Mouse (Mus musculus): ENCODE measurements around the gene Slc5a4a. TPM values are rescaled to one million over a fixed set of nuclear protein-coding genes. Genes with fewer than 3 reads are reported as not detected.

Gene Slc5a4a
- polyA plus RNA-seq, 1 experiment from 2014 or later, result not detected

GRCm38 (mm10) chr10:76155911-76156310, 8.7 kb downstream of the Slc5a4a start:
- no peaks in the 10 kb centered on the region for H3K4me1 ChIP-seq (ENCODE audit: control insufficient read depth, insufficient read depth, low read length)
- no peaks in the 10 kb centered on the region for H3K9me3 ChIP-seq (ENCODE audit: control insufficient read depth, low read length)
- 88% methylated on average over 7 of the region's 7 CpGs for WGBS
- ATAC-seq (ENCODE audit: insufficient read depth, low FRiP score, low TSS enrichment) (no peak), DNase-seq (ENCODE audit: low spot score) (no peak)
- H3K36me3 ChIP-seq (ENCODE audit: control insufficient read depth, insufficient read depth, low read length), result no peaks in the 10 kb centered on the region
- H3K27ac ChIP-seq (ENCODE audit: low read depth, low read length), result no peak overlapping the region
- H3K9ac ChIP-seq (ENCODE audit: low read length), result no peak overlapping the region
- H3K4me3 ChIP-seq (ENCODE audit: low read depth, low read length), result no peak overlapping the region
- no peak overlapping the region for H3K4me2 ChIP-seq (ENCODE audit: low read depth)
- no peaks in the 10 kb centered on the region for H3K27me3 ChIP-seq (ENCODE audit: control insufficient read depth, insufficient read depth, low read length)

- H3K36me3 ChIP-seq (ENCODE audit: control insufficient read depth, insufficient read depth, low read length), result no peaks in the 10 kb centered on the region
- no peak overlapping the region for H3K9ac ChIP-seq (ENCODE audit: low read length)
- H3K4me2 ChIP-seq (ENCODE audit: low read depth), result no peak overlapping the region
- no peaks in the 10 kb centered on the region for H3K27me3 ChIP-seq (ENCODE audit: control insufficient read depth, insufficient read depth, low read length)
- H3K4me1 ChIP-seq (ENCODE audit: control insufficient read depth, insufficient read depth, low read length), result no peaks in the 10 kb centered on the region
- H3K27ac ChIP-seq (ENCODE audit: low read depth, low read length), result no peak overlapping the region
- H3K9me3 ChIP-seq (ENCODE audit: control insufficient read depth, low read length), result no peaks in the 10 kb centered on the region
- ATAC-seq (ENCODE audit: insufficient read depth, low FRiP score, low TSS enrichment) (no peak), DNase-seq (ENCODE audit: low spot score) (no peak)
- H3K4me3 ChIP-seq (ENCODE audit: low read depth, low read length), result no peak overlapping the region
- 84% methylated on average over 5 of the region's 5 CpGs for WGBS
Observed at GRCm38 (mm10) chr10:76157528-76157927, 10.3 kb downstream of the Slc5a4a start.

- Histone ChIP-seq H3K9ac (ENCODE audit: low read length) (no peak overlapping the region), H3K4me2 (ENCODE audit: low read depth) (no peak overlapping the region), H3K9me3 (ENCODE audit: control insufficient read depth, low read length) (no peaks in the 10 kb centered on the region), H3K36me3 (ENCODE audit: control insufficient read depth, insufficient read depth, low read length) (no peaks in the 10 kb centered on the region), H3K4me3 (ENCODE audit: low read depth, low read length) (no peak overlapping the region), H3K27me3 (ENCODE audit: control insufficient read depth, insufficient read depth, low read length) (no peaks in the 10 kb centered on the region), H3K27ac (ENCODE audit: low read depth, low read length) (no peak overlapping the region), H3K4me1 (ENCODE audit: control insufficient read depth, insufficient read depth, low read length) (no peaks in the 10 kb centered on the region)
- ATAC-seq (ENCODE audit: insufficient read depth, low FRiP score, low TSS enrichment) (no peak), DNase-seq (ENCODE audit: low spot score) (no peak)
- 70% methylated on average over 1 of the region's 1 CpGs for WGBS
Observed at GRCm38 (mm10) chr10:76158009-76158408, 10.8 kb downstream of the Slc5a4a start.

GRCm38 (mm10) chr10:76174899-76175298, 27.6 kb downstream of the Slc5a4a start:
- no peak for DNase-seq (ENCODE audit: low spot score)
- no peak overlapping the region for H3K4me2 ChIP-seq (ENCODE audit: low read depth)
- H3K4me3 ChIP-seq (ENCODE audit: low read depth, low read length), result no peak overlapping the region
- WGBS, result 77% methylated on average over 2 of the region's 2 CpGs
- no peak overlapping the region for H3K27ac ChIP-seq (ENCODE audit: low read depth, low read length)
- no peaks in the 10 kb centered on the region for H3K36me3 ChIP-seq (ENCODE audit: control insufficient read depth, insufficient read depth, low read length)
- ATAC-seq (ENCODE audit: insufficient read depth, low FRiP score, low TSS enrichment), result no peak
- H3K27me3 ChIP-seq (ENCODE audit: control insufficient read depth, insufficient read depth, low read length), result no peaks in the 10 kb centered on the region
- no peaks in the 10 kb centered on the region for H3K4me1 ChIP-seq (ENCODE audit: control insufficient read depth, insufficient read depth, low read length)
- H3K9ac ChIP-seq (ENCODE audit: low read length), result no peak overlapping the region
- H3K9me3 ChIP-seq (ENCODE audit: control insufficient read depth, low read length), result no peaks in the 10 kb centered on the region

GRCm38 (mm10) chr10:76185216-76185615, 38.0 kb downstream of the Slc5a4a start:
- WGBS, result 82% methylated on average over 4 of the region's 4 CpGs

GRCm38 (mm10) chr10:76188010-76188409, 40.8 kb downstream of the Slc5a4a start:
- Histone ChIP-seq H3K9ac (ENCODE audit: low read length) (no peak overlapping the region), H3K27ac (ENCODE audit: low read depth, low read length) (no peak overlapping the region), H3K27me3 (ENCODE audit: control insufficient read depth, insufficient read depth, low read length) (no peaks in the 10 kb centered on the region), H3K4me3 (ENCODE audit: low read depth, low read length) (no peak overlapping the region), H3K4me2 (ENCODE audit: low read depth) (no peak overlapping the region), H3K36me3 (ENCODE audit: control insufficient read depth, insufficient read depth, low read length) (no peaks in the 10 kb centered on the region), H3K4me1 (ENCODE audit: control insufficient read depth, insufficient read depth, low read length) (no peaks in the 10 kb centered on the region), H3K9me3 (ENCODE audit: control insufficient read depth, low read length) (no peaks in the 10 kb centered on the region)
- DNase-seq (ENCODE audit: low spot score) (no peak), ATAC-seq (ENCODE audit: insufficient read depth, low FRiP score, low TSS enrichment) (no peak)
- 92% methylated on average over 1 of the region's 1 CpGs for WGBS

More at GRCm38 (mm10) chr10:76185216-76185615, 38.0 kb downstream of the Slc5a4a start:
- no peaks in the 10 kb centered on the region for H3K27me3 ChIP-seq (ENCODE audit: control insufficient read depth, insufficient read depth, low read length)
- ATAC-seq (ENCODE audit: insufficient read depth, low FRiP score, low TSS enrichment) (no peak), DNase-seq (ENCODE audit: low spot score) (no peak)
- H3K36me3 ChIP-seq (ENCODE audit: control insufficient read depth, insufficient read depth, low read length), result no peaks in the 10 kb centered on the region
- no peak overlapping the region for H3K4me3 ChIP-seq (ENCODE audit: low read depth, low read length)
- H3K9ac ChIP-seq (ENCODE audit: low read length), result no peak overlapping the region
- no peak overlapping the region for H3K4me2 ChIP-seq (ENCODE audit: low read depth)
- no peaks in the 10 kb centered on the region for H3K9me3 ChIP-seq (ENCODE audit: control insufficient read depth, low read length)
- H3K27ac ChIP-seq (ENCODE audit: low read depth, low read length), result no peak overlapping the region
- H3K4me1 ChIP-seq (ENCODE audit: control insufficient read depth, insufficient read depth, low read length), result no peaks in the 10 kb centered on the region

- H3K27me3 ChIP-seq (ENCODE audit: control insufficient read depth, insufficient read depth, low read length), result no peaks in the 10 kb centered on the region
- no peak overlapping the region for H3K9ac ChIP-seq (ENCODE audit: low read length)
- no peak for DNase-seq (ENCODE audit: low spot score)
- no peaks in the 10 kb centered on the region for H3K4me1 ChIP-seq (ENCODE audit: control insufficient read depth, insufficient read depth, low read length)
- no peaks in the 10 kb centered on the region for H3K36me3 ChIP-seq (ENCODE audit: control insufficient read depth, insufficient read depth, low read length)
- no peak overlapping the region for H3K4me2 ChIP-seq (ENCODE audit: low read depth)
- no peak overlapping the region for H3K27ac ChIP-seq (ENCODE audit: low read depth, low read length)
- H3K4me3 ChIP-seq (ENCODE audit: low read depth, low read length), result no peak overlapping the region
- 87% methylated on average over 3 of the region's 3 CpGs for WGBS
- ATAC-seq (ENCODE audit: insufficient read depth, low FRiP score, low TSS enrichment), result no peak
- H3K9me3 ChIP-seq (ENCODE audit: control insufficient read depth, low read length), result no peaks in the 10 kb centered on the region
Observed at GRCm38 (mm10) chr10:76201416-76201815, 54.2 kb downstream of the Slc5a4a start.

GRCm38 (mm10) chr10:76201978-76202377, 54.7 kb downstream of the Slc5a4a start:
- no peaks in the 10 kb centered on the region for H3K27me3 ChIP-seq (ENCODE audit: control insufficient read depth, insufficient read depth, low read length)
- H3K4me3 ChIP-seq (ENCODE audit: low read depth, low read length), result no peak overlapping the region
- H3K9ac ChIP-seq (ENCODE audit: low read length), result no peak overlapping the region
- H3K27ac ChIP-seq (ENCODE audit: low read depth, low read length), result no peak overlapping the region
- ATAC-seq (ENCODE audit: insufficient read depth, low FRiP score, low TSS enrichment) (no peak), DNase-seq (ENCODE audit: low spot score) (peak; percentile 62)
- no peaks in the 10 kb centered on the region for H3K4me1 ChIP-seq (ENCODE audit: control insufficient read depth, insufficient read depth, low read length)
- WGBS, result 16% methylated on average over 7 of the region's 7 CpGs
- no peaks in the 10 kb centered on the region for H3K36me3 ChIP-seq (ENCODE audit: control insufficient read depth, insufficient read depth, low read length)
- no peak overlapping the region for H3K4me2 ChIP-seq (ENCODE audit: low read depth)
- H3K9me3 ChIP-seq (ENCODE audit: control insufficient read depth, low read length), result no peaks in the 10 kb centered on the region

- H3K27me3 ChIP-seq (ENCODE audit: control insufficient read depth, insufficient read depth, low read length), result no peaks in the 10 kb centered on the region
- H3K36me3 ChIP-seq (ENCODE audit: control insufficient read depth, insufficient read depth, low read length), result no peaks in the 10 kb centered on the region
- ATAC-seq (ENCODE audit: insufficient read depth, low FRiP score, low TSS enrichment), result no peak
- peak; percentile 28 for DNase-seq (ENCODE audit: low spot score)
- H3K4me1 ChIP-seq (ENCODE audit: control insufficient read depth, insufficient read depth, low read length), result no peaks in the 10 kb centered on the region
- no peaks in the 10 kb centered on the region for H3K9me3 ChIP-seq (ENCODE audit: control insufficient read depth, low read length)
- H3K27ac ChIP-seq (ENCODE audit: low read depth, low read length), result no peak overlapping the region
- 0 out of 2 replicates have a peak overlapping the region, but pooled peaks have one; percentile 29 for H3K9ac ChIP-seq (ENCODE audit: low read length)
- WGBS, result 15% methylated on average over 16 of the region's 18 CpGs
- peak overlapping the region; percentile 30 for H3K4me3 ChIP-seq (ENCODE audit: low read depth, low read length)
- H3K4me2 ChIP-seq (ENCODE audit: low read depth), result peak overlapping the region; percentile 45
Observed at GRCm38 (mm10) chr10:76203798-76204283, 56.6 kb downstream of the Slc5a4a start.
